Mouse (Mus musculus) ES-Bruce4 (cell line): ENCODE measurements around the gene Exoc3l.

Experiments used
- CTCF ChIP-seq: IDR thresholded peaks from one replicate; pipeline ENCODE4 v1.8.1; 2011; ENCODE audit warnings: low read depth, low read length
- EP300 ChIP-seq: IDR thresholded peaks from 2 replicates; pipeline ENCODE4 v1.6.1; 2011; ENCODE audit warnings: low read depth, low read length; ENCODE audit not compliant: insufficient read depth
- POLR2A ChIP-seq: IDR thresholded peaks from one replicate; pipeline ENCODE4 v1.8.1; 2011; ENCODE audit warnings: low read length; ENCODE audit not compliant: insufficient read depth

DNA sequence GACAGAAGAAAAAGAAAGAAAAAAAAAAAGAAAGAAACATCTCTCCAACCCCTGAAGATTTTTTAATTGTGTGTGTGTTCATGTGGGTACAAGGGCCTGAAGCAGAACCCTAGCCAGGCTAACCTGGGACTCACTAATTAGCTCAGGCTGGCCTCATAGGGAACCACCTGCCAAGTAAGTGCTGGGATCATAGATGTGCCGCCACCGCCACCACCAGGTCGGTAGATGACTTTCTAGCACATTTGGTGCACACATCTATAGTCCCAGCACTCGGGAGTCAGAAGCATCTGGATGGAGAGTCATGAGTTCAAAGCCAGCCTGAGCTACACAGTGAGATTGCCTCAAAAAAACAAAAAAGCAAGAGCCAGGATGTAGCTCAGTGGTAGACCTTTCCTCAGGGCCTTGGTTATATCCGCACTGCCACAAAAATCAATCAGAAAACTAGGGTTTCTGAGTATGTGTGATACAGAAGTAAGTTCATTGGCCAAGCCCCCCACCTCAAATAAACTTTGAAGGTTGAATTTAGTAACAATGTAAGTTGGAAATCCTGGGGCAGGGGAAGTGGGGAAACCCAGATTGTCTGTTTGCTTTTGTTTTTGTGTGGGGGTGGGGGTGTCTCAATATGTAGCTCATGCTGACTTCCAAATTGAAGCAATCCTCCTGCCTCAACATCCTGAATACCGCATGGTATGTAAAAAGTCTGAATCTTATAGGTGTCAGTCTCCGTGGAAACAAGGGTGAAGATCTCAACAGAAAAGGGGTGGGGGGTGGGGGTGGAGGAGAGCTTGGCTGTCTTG lies 38.4 kb downstream of the Exoc3l start:
- peak; percentile 46 for TF ChIP-seq CTCF
- TF ChIP-seq POLR2A = no peak
- TF ChIP-seq EP300 = no peak
